Mouse (Mus musculus): ENCODE data around the gene Oxt.

DNA sequence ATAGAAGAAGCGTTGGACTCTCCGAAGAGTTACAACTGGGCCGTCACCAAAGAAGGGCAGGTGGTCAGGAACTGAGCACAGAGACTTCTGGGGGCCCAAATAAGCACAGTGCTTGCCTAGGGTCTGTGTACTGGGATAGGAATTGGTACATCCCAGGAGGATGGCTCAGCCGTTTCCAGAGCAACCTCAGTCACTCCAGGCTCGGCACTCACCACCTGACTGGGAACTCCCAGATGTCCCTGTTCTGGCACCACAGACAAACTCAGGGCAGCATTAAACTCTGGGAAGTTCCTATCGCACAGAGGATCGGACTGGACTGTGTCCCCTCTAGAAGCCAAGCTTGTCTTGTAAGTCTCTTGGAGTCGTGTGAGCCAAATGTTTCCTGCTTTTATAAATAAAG is 11.0 kb upstream of the Oxt start:
- TF ChIP-seq MAFK (IDR thresholded peaks at IDR 0.05; ENCODE audit: insufficient read depth, low read depth, low read length) (no peak), CHD2 (IDR thresholded peaks at IDR 0.05; ENCODE audit: low read depth, low read length) (no peak)

Measured in ES-E14 (cell line).